Mouse (Mus musculus) gastrocnemius, adult 2 months (tissue): ENCODE data around the gene Capza1. TPM values are rescaled to one million over a fixed set of nuclear protein-coding genes. Genes with fewer than 3 reads are reported as not detected.

Experiments used
- DNase-seq: peaks from one replicate; pipeline ENCODE4 v3.0.0; 2022
- H3K27ac ChIP-seq: fragments of 200-600 bp; 2 replicates; pipeline ENCODE4 v1.8.1; 2022; ENCODE audit warnings: mild to moderate bottlenecking
- H3K4me3 ChIP-seq: fragments of 200-600 bp; 2 replicates; pipeline ENCODE4 v1.8.1; 2022; ENCODE audit warnings: mild to moderate bottlenecking, moderate library complexity
- CTCF ChIP-seq: fragments of 200-600 bp; IDR thresholded peaks from 2 replicates; pipeline ENCODE4 v1.8.1; 2022; ENCODE audit warnings: antibody characterized with exemption, mild to moderate bottlenecking, moderate library complexity
- intact Hi-C: fragments of 180-260 bp; cut with DNase I; formaldehyde crosslinking; loops from one replicate; pipeline ENCODE4 v1.15.1; 2025
- total RNA-seq, 2 experiments: library from RNA; stranded (reverse); gene quantifications; 2 replicates each; pipeline ENCODE4 v1.2.3; 2021

The Capza1 gene
- total RNA-seq, 2 experiments from 2014 or later = 23.5 to 25.5 TPM

DNA sequence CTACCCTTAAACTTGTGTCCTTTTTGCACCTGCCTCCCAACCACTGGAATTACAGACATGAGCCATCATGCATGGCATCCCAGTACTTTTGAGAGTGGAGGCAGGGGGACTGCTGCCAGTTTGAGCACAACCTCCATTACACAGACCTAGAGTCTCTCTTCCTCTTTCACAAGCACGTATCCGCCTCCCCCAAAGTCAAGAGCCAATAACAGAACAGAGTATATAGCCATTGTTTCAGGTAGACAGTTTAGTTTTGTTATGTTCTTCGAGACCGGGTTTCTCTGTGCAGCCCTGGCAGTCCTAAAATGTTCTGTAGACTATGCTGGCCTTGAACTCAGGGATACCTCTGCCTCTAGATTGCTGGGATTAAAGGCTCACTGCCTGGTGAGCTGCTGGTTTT, 52.1 kb downstream of the Capza1 start:
- TF ChIP-seq CTCF = no peak
- Histone ChIP-seq H3K27ac (no peak overlapping the region), H3K4me3 (no peak overlapping the region)
- DNase-seq = no peak
- intact Hi-C loops = no loop called here

DNA sequence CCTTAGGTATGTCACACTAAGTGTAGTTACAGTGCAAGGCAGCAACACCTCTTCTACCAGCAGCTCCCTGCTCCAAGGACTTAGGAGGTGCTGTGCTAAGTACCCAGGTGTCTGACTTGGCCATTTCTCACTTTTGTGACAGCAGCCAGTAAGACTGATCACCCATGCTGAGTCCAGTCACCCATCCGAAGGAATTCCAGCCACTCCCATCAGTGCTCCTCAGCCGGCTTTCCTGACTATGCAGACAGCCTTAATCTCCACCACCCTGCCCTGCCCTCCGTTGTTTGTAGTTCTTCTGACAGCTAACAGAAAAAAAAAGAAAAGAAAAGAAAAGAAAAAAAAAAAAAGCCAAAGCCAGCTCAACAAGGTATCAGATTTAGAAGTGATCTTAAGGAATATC, 52.6 kb downstream of the Capza1 start:
- intact Hi-C loops = no loop called here
- no peak for TF ChIP-seq CTCF
- H3K27ac ChIP-seq = no peak overlapping the region
- no peak for DNase-seq
- H3K4me3 ChIP-seq = no peak overlapping the region

DNA sequence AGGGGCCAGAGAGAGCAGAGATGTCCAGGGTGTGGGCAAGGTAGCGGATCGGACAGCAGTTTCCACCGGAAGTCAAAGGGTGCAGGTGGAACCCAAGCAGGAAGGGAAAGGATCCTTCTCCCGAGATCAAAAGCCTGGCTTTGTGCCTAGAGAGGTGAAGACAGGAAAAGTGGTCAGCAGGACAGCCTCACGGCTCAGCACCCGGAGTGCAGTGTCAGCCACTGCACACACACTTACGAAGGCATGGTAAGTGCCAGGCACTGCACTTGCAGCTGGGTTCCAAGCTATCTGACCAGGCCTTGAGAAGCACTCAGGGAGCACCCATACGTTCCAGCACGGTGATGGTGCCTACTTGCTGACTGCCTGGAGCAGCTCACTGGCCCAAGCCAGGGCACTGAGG, 58.8 kb downstream of the Capza1 start:
- Histone ChIP-seq H3K4me3 (no peak overlapping the region), H3K27ac (no peak overlapping the region)
- no peak for TF ChIP-seq CTCF
- no peak for DNase-seq
- intact Hi-C loops = no loop called here

DNA sequence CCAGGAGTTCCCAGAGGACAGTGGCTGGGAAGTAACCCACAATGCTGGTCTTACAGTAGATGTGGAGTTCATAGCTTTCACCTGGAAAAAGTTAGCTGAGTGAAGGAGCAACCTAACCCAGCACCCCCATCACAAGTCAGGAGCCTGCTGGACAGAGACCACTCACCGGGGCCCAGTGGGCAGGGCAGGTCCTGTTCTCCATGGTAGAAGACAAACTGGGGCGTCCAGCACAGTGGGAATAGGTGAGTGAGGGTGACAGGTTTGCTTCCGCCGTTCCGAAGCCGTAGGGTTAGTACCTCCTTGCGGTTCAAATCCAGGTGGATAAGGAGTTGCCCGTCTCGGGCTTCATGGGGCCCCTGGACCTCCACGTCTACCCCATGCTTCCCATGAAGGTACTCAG, 60.0 kb downstream of the Capza1 start:
- intact Hi-C loops = no loop called here
- no peak for TF ChIP-seq CTCF

DNA sequence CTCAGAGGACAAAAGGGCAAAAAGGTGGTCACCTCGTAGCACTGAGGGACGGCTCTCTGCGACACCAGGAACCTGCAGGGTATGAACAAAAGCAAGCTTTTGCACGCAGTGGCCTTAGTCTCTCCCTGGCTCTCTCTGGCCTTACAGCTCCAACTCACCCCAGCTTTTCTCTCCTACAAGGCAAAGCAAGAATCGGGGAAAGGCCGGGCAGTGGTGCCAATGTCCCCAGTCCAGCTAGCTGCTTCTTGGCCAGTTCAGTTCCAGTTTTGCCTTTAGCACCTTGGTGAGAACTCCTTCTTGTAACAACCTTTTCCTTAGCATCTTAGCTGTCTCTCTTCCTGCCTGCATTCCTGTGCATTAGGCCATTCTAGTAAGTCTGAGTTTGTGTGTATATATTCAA, 62.8 kb downstream of the Capza1 start:
- H3K4me3 ChIP-seq = no peak overlapping the region
- no peak for DNase-seq
- intact Hi-C loops = no loop called here
- H3K27ac ChIP-seq = no peak overlapping the region
- TF ChIP-seq CTCF = no peak

More for the DNA sequence above, 60.0 kb downstream of the Capza1 start:
- no peak overlapping the region for H3K27ac ChIP-seq
- DNase-seq = no peak
- H3K4me3 ChIP-seq = no peak overlapping the region

DNA sequence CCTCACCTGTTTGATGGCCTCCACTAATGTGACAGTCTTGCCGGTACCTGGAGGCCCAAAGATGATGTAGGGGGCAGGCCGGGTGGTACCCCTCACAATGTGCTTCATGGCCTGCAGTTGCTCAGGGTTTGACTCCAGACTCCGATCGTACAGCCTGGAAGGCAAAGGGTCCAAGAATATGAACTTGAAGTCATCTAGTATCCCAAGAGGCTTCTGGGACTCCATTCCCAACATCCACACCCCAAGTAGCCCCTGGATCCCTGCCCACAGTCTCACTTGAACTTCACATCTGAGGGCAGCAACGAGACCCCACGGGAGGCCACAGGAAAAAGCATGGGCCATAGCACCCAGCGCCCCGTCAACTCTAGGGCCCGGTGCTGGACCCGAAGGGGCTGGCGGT, 63.6 kb downstream of the Capza1 start:
- Histone ChIP-seq H3K27ac (no peak overlapping the region), H3K4me3 (no peak overlapping the region)
- TF ChIP-seq CTCF = no peak
- intact Hi-C loops = no loop called here
- no peak for DNase-seq

DNA sequence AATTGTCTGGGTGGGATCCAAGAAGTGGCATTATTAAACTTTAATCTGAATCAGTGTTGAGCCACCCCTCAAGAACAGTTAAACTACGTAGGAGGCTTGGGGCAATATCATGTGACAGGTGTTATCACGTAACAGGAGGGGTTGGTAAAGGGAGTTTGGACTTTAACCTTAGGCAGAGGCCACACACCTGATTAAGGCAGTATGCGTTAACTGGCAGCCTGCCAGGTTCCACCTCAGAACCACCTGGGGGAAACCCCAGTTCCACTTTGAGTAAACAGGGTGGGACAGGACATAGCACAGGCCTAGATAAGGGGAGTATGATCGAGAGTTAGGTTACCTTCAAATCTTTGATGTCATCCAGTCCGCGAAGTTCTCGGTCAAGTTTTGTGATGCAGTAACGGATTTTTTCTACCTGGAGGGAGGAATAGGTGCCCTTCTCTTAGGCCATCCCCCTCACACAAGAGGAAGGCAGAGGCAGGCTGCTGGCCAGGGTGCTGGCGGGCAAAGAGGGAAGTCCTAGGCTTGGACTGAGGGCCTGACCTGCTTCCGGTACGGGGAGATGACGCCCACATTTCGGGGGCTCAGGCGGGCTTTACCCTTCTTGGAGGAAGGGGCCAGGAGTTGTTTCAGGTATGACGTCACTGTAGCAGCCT, 67.7 kb downstream of the Capza1 start:
- no peak for TF ChIP-seq CTCF
- Histone ChIP-seq H3K27ac (no peak overlapping the region), H3K4me3 (no peak overlapping the region)
- intact Hi-C loops = no loop called here
- no peak for DNase-seq

DNA sequence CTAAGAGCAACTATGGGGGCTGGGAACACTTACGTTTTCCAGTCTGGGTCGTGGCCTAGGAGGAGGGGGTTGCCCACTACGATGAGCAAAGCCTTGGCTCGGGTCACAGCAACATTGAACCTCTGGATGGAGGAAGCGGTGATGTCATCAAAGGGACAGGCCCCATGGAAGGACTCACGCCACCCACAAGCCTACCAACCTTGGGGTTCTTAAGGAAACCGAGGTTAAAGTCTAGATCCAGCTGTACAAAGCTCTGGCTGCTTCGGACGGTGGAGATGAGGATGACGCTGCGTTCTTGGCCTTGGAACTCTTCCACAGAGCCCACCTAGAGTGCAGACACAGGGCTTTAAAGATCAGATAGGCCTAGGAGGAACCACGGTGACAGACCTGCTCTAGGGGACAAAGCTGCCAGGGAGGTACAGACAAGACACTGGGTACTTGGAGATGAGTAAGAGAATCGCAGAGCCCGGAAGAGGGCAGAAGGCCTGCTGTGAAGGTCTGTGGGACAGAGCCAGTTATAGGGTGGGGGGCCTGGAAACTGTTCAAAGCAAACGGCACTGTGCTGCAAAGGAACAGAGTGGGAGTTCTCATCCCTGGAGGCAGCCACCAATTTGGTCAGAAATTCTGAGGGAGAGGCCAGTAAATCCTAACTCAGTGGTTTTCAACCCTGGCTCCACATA, 68.5 kb downstream of the Capza1 start:
- Histone ChIP-seq H3K27ac (0 out of 2 replicates have a peak overlapping the region, but pooled peaks have one; percentile 52), H3K4me3 (no peak overlapping the region)
- no peak for TF ChIP-seq CTCF
- DNase-seq = no peak
- intact Hi-C loops = no loop called here

DNA sequence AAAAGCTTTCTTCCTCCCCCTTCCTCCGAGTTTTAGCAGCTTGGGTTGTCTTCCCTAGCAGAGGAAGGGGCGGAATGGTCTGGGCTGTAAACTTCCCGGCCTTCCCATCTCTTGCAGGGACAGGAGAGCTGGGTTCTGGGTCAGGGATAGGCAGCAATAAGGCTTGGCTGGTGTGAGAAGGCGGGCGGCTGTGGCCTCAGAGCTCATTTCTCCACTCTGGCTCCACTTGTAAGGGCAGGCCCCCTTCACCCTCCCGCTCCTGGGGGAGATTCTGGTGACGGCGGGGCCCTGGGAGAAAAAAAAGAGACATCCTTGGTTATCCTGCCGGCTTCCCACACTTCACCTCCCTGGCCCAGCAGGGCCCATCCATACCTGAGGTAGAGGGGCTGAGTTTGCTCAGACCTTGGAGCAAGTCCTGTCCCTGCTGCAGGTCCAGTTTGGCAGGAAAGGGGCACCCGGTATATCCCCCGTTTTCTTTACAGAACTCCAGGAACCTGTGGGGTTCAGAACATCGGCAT, 69.3 kb downstream of the Capza1 start:
- intact Hi-C loops = no loop called here
- Histone ChIP-seq H3K4me3 (no peak overlapping the region), H3K27ac (peak overlapping the region; percentile 52)
- no peak for DNase-seq
- TF ChIP-seq CTCF = no peak

DNA sequence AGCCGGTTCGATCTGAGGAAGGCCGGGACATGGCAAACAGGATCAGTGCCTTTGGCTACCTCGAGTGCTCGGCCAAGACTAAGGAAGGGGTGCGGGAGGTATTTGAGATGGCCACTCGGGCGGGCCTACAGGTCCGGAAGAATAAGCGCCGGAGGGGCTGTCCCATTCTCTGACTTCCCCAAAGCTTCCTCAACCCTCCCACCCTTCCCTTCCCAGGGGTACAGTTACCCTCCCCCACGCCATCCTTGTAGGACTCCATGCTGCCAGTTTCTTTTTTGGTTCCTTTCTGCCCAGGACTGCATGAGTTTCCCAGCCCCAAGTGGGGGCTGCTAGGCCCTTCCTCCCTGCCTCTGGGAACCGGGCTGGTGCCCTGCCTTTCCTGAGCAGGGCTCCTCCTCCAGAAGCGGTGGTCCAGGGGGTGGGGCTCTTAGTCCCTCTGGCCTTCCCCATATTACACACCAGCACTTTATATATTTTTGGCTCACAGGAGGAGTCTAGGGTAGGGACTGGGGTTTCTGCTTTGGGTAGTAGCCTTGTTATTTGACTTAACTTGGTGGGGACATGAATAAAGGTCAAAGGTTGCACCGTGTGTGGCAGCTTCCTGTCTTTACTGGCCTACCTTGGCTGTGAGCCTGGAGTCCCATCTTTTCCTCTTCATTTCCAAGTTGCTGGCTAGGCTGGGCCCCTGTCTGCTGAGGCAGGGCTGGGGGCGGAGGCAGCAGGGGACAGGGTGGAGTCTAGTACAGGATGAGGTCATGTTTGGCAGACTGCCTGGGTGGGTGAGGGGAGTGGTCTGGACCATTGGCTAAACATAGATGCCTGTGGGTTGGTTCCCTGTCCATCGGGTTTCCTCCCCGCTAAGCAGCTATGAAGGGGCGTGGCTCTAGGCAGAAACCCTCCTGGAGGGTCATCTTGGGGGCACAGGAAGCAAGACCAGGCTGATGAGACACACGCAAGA, 70.2 kb downstream of the Capza1 start:
- DNase-seq = peak; percentile 89
- no peak for TF ChIP-seq CTCF
- H3K27ac ChIP-seq = peak overlapping the region; percentile 52
- intact Hi-C loops = no loop called here
- H3K4me3 ChIP-seq = peak overlapping the region; percentile 14

DNA sequence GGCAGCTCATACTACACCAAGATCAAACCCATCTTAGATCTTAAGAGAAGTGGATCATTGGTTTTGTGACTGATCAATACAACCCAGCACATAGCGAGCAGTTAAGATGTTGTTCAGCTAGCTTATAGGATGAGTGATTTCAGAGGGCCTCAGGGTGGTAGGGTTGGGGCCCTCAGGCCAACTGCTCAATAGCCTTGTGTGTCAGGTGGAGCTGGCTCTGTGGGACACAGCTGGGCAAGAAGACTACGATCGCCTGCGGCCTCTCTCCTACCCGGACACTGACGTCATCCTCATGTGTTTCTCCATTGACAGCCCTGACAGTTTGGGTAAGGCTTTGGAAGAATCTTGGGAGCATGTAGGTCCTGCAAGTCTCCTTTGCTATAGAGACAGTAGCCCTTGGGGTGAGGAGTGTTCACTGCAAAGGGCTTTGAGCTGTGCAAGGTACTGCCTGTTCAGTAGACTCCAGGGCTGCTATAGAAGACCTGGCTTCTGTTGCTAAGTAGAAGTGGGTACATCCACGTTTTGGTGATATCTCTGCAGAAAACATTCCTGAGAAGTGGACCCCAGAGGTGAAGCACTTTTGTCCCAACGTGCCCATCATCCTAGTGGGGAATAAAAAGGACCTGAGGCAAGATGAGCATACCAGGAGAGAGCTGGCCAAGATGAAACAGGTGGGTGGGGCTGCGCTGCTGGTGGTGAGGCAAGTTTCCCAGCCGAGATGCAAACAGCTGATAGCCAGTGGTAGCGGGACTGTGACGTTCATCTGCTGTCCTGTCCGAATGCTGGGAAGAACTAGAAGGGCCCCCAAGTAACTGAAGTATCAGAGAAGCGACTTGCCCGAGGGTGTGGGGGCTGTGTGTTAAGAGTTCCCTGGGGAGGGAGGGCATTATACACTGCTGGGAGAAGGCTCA, 71.7 kb downstream of the Capza1 start:
- Histone ChIP-seq H3K4me3 (no peak overlapping the region), H3K27ac (peak overlapping the region; percentile 52)
- DNase-seq = no peak
- TF ChIP-seq CTCF = no peak
- intact Hi-C loops = no loop called here

DNA sequence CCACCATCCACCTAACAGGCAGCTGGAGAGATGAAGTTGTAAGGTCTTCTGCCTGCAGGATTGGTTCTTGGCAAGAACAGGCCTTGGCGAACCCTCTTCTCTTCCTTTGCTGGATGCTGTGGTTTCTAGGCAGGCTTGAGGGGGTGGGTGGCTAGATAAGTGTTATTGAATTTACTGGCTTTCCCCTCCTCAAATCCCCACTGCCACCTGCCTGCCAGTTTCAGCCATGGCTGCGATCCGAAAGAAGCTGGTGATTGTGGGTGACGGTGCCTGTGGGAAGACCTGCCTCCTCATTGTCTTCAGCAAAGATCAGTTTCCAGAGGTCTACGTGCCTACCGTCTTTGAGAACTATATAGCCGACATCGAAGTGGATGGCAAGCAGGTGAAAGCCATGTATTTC, 72.6 kb downstream of the Capza1 start:
- peak overlapping the region; percentile 94 for H3K27ac ChIP-seq

More for the DNA sequence above, 72.6 kb downstream of the Capza1 start:
- no peak for DNase-seq
- intact Hi-C loops = no loop called here
- H3K4me3 ChIP-seq = peak overlapping the region; percentile 88; the same call in 1 of the 2 replicates
- TF ChIP-seq CTCF = no peak
